Mouse (Mus musculus): ENCODE measurements around the gene C1ql4. TPM values are rescaled to one million over a fixed set of nuclear protein-coding genes. Genes with fewer than 3 reads are reported as not detected.

C1ql4 gene
- total RNA-seq (2017): not detected in 2 replicates

DNA sequence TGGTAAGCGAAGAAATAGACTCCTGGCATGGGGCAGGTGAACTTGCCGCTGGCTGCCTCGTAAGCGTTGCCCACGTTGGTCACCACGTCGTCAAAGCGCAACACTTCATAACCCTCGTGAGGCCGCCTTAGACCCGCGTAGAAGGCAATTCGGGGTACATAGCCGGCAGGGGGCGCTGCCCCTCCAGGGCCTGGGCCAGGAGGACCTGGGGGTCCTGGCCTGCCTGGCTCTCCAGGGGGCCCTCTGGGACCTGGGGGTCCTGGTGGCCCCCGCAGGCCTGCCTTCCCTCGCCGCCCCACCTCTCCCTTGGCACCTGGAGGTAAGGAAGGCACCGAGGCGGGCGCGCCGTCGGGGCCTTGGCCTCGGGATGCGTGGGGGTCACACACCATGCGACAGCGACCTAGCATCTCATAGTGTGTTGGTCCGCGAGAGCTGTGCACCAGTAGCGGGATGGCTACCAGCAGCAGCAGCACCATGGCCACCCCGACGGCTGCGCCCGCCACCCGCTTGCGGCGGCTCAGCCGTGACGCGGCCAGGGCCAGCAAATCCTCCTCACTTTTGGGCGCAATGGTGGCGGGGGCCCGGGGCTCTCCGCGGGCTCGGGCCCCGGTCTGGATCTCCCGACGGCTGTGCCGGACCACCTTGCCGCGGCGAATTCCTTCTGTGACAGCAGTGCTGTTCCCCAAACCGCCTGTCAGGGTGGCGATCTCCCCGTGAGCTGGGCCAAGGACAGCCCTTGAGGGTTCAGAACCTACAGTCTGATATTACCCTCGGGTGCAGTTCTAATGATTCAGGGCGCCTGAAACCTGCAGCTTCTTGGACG, at the start of gene C1ql4:
C1ql4 (minus strand) TSS at position 565 of the 823 bp plus-strand sequence.
- ATAC-seq (ENCODE audit: extremely low read depth, insufficient number of reproducible peaks, low FRiP score, poor library complexity, severe bottlenecking): no peak

DNA sequence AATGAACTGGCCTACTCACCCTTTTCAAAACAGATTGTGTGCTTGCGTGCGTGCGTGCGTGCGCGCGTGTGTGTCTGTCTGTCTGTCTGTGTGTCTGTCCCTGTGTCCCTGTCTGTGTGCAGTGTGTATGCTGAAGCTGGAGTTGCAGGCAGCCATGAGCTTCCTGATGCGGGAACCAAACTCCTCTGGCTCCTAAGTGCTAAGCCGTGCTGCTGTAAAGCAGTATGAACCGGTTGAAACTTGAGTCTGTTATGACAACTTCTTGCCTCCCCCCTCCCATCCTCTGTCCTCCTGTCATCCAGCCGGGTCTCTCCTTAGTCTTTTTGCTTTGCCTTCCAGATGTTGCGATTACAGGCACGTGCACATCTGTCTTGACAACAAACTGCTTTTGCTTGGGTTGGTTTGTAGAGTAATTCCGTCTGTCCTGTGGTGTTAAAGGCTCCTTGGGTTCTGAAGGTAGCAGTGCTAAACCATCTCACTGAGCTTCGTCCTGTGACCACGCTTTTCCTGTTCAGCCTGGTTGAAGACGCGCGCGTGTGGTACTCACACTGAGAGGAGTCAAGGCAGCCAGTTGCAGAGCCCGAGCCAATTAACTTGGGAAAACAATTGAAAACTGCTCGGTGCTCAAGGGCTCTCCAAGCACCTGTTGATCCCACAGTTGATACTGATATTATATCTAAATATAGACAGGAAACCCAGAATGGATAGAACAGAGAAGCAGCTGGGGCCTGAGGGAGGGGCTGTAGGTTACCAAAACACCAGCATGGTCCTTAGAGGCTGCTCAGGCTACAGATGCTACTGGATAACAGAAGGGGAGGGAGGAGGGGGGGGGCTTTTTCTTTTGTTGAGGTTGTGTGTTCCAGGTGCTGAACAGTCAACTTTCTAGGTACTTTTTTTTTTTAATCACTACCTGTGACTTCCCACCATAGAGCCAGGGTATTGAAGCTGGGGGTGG, 42.6 kb upstream of the C1ql4 start:
- ATAC-seq (ENCODE audit: extremely low read depth, insufficient number of reproducible peaks, low FRiP score, poor library complexity, severe bottlenecking): no peak

DNA sequence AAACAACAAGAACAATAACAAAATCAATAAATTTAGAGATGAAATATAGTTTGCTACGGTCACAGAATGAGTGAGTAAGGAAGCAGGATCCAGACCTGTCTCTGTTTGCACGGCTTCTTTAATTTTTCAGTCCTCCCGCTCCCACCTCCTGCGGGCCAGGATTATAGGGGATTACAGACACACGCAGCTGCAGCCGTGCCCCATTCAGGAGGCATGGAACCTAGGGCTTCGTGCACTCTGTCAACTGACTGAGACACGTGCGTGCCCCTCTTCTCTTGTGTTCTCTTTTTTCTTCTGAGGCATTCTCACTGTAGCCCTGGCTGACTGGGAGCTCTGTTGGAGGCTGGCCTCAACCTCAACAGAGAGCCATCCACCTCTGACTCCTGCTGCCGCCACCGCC, 41.8 kb upstream of the C1ql4 start:
- no peak for ATAC-seq (ENCODE audit: extremely low read depth, insufficient number of reproducible peaks, low FRiP score, poor library complexity, severe bottlenecking)

DNA sequence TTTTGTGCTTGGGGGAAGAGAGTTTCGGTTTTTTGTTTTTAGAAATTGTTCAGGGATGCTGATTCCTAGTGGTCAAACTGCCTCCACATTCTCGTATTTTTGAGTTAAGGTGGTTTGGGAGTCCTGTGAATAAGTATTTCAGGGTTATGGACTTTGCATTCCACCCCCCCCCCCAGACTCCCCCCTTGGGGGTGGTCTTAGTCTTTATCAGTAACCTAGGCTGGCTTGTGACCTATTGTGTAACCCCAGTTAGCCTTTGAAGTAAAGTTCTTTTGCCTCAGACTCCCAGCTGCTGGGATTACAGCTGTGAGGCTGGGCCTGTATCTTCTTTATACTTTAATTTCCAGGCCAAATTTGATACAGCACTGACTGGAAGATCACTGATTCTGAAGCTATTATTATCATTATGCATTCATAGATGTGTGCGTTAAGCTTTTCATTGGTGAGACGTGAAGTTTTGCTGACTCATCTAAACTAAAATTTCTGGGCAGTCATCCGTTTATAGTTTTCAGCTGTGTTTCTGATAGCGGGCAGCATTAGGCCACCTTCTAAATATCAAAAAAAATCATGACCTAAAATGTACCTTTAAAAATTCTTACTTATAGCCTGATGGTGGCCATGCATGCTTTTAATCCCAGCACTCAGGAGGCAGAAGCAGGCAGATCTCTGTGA, 40.4 kb upstream of the C1ql4 start:
- no peak for ATAC-seq (ENCODE audit: extremely low read depth, insufficient number of reproducible peaks, low FRiP score, poor library complexity, severe bottlenecking)

DNA sequence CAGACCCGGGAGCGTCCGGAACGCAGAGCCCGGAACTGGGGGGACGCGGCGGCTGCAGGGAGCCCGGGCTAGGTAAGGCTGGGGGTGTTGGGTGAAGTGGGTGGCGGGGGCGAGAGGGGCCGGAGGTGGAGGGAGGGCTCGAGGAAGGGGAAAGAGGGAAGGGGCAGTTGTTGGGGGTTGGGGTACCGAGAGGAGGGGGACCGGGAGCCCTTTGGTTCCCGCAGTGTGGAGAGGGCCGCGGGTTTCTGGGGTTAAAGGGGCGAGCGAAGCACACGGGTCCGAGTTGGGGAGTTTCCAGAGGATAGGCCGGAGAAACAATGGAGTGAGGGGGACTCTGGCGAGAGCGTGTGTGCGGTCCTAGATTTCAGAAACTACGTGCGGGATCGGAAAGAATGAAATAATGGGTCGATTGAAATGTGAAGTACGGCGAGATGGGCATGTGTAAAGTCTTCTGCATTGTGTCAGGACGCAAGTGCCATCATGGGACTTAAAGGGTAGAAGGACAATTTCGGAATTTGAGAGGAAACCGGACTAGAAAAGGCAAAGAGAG, 39.3 kb upstream of the C1ql4 start:
- ATAC-seq (ENCODE audit: extremely low read depth, insufficient number of reproducible peaks, low FRiP score, poor library complexity, severe bottlenecking): no peak

DNA sequence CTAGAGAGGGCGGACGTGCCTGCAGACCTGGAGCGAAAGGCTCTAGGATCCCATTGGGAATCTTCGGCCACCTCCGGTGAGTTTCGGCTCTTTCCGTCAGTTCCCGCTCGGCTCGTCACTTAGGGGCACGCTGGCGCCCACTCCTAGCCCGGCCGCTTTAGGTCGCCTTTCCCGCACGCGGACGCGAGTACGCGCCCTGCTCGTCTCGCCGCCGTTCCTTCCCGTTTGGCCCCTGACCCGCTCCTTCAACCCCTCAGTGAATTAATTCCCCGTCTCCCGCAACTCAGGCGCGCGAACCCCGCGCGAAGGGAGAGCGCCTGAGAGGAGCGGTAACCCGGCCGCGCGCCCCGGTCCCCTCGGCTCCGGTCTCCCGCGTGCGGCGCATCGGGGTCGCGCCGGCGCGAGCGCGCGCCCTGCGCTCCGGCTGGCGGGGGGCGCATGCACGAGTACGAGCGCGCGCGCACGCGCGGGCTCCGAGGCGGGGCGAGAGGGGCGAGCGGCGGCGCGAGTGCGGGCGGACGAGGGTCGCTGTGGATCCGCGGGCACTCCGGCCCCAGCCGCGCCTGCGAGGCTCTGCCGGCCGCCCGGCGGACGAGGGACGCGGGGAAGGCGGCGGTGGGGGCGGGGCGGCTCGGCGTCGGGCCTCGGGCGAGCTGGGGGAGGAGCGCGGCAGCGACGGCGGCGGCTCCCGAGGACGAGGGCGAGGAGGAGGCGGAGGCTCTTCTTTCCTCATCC, 38.6 kb upstream of the C1ql4 start:
- no peak for ATAC-seq (ENCODE audit: extremely low read depth, insufficient number of reproducible peaks, low FRiP score, poor library complexity, severe bottlenecking)

DNA sequence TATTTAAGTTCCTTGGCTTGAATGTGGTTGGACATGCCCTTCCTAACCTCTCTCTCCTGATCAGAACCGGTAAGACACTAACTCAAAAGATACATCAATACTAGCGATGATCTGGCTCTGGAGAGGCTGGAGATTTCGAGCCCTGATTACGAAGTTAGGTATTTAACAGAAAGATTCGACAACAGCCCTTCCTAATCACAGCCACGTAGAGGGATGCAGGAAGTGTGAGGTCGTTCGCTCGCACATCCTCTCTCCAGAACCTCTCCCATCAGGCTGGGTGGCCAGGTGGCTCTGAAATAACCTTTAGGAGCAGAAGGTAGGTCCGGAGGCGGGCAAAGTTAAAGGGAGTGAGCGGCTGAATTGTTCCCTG, 38.1 kb upstream of the C1ql4 start, which contains the start of gene Spats2:
Spats2 (plus strand) TSS at position 206 of the 370 bp plus-strand sequence.
- ATAC-seq (ENCODE audit: extremely low read depth, insufficient number of reproducible peaks, low FRiP score, poor library complexity, severe bottlenecking): no peak

DNA sequence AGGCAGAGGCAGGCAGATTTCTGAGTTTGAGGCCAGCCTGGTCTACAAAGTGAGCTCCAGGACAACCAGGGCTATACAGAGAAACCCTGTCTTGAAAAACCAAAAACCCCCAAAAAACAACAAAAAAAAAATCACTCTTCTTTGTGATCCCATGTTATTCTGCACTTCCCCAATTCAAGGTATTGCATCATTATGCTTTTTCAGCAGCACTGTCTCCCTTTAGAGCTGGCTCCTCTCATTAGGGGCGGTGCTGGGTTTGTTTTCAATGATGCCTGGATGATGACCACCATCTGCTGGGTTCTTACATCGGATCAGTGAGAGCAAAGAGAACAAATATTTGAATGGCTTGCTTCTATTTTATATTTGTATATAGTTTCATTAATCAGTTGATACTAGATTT, 35.0 kb upstream of the C1ql4 start:
- no peak for ATAC-seq (ENCODE audit: extremely low read depth, insufficient number of reproducible peaks, low FRiP score, poor library complexity, severe bottlenecking)

DNA sequence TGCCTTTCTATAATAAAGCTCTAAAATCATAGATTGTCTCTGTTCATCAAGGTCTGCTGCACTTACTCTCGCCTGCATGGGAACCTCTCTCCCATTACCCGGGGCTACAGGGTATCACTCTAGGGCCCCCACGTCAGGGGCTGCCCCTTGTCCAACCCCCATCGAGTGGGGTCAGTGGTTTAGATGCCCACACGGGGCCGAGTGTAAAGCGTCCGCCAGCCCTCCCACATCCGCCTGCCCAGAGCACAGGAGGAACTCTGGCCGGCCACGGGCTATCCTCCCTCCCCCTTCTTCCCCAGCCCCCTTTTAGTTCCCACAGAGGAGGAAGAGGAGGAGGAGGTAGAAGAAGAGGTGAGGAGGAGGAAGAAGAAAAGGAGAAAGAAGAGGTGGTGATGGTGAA, 33.2 kb upstream of the C1ql4 start:
- no peak for ATAC-seq (ENCODE audit: extremely low read depth, insufficient number of reproducible peaks, low FRiP score, poor library complexity, severe bottlenecking)

DNA sequence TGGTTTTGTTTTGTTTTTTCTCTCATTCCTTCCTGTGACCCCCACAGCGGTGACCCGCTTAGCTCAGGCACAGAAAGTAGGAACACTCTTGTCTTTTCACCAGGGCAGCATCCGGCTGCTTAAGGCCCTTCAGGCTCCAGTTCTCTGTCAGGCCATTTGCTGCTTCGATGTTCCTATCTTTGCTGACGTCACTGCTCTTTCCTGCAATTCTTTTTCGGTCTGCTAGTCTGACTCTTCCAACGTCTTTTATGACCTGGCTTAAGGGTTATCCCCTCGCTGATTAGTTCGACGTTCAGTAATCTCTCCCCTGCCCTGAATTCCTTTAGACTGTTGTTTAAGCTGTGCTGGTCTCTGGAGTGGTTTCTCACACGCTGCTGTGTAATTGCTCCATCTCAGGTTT, 28.9 kb upstream of the C1ql4 start:
- ATAC-seq (ENCODE audit: extremely low read depth, insufficient number of reproducible peaks, low FRiP score, poor library complexity, severe bottlenecking): no peak

DNA sequence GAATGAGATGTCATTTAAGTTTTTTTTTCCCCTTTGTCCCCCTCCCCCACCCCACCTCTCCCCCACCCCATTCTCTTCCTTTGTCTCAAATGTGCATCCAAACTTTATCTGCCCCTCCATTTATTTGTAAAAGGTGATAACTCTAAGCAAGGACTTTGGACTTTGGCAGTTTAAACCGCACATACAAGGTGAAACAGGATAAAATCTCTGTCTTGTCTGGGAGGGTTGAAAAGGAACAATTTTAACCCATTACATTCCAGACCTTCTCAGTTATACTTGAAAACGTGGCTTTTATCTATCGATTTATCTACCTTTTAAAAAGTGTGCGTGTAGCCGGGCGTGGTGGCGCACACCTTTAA, 27.4 kb upstream of the C1ql4 start:
- ATAC-seq (ENCODE audit: extremely low read depth, insufficient number of reproducible peaks, low FRiP score, poor library complexity, severe bottlenecking): no peak

DNA sequence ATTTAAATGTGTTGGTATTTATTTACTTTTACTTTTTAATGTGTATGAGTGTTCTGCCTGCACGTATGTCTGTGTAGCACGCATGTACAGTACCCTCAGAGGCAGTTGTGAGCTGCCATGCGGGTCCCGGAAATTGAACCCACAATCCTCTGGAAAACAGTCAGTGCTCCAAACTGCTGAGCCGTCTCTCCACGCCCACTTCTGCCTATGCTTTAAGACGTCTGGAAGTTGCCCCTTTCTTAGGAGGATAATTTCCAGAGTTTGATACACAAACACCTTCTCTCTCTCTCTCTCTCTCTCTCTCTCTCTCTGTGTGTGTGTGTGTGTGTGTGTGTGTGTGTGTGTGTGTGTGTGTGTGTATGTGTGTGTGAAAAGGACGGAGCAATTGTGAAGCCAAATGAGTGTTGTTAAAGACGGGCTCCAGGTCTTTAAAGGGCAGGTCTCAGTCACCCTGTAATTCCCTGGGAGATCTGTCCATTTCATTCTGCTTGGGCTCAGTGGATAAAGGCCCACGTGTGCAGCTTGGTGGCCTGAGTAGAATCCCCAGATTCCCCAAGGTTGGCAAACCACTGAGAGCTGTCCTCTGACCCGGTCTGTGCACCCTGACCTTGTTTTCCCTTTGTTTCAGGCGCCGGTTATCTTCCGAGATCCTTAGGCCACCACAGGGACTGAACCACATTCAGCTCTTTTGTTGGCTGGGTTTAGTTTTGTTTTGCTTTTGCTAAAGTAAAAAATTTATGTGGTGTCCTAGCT, 26.9 kb upstream of the C1ql4 start:
- ATAC-seq (ENCODE audit: extremely low read depth, insufficient number of reproducible peaks, low FRiP score, poor library complexity, severe bottlenecking): no peak

DNA sequence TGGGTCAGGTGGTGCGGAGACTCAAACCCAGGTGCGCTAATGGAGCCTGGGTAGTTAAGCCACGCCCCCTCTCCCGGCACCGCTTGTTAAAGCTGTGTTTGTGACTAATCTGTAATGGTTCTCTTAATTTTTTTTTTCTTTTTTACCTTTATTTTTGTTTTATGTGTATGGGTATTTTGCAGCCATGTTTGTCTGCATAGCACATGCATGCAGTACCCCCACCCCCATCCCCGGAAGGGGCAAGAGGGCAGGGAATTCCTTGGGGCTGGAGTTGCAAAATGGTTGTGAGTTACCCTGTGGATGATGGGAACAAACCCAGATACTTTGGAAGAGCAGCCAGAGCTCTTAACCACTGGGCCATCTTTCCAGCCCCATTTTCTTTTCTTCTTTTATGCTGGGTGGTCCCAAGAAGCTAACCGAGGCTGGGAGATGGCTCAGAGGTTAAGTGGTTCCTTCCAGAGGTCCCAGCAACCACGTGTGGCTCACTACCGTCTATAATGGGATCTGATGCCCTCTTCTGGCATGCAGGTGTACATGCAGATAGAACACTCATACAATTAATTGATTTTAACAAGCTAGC, 25.9 kb upstream of the C1ql4 start:
- no peak for ATAC-seq (ENCODE audit: extremely low read depth, insufficient number of reproducible peaks, low FRiP score, poor library complexity, severe bottlenecking)

DNA sequence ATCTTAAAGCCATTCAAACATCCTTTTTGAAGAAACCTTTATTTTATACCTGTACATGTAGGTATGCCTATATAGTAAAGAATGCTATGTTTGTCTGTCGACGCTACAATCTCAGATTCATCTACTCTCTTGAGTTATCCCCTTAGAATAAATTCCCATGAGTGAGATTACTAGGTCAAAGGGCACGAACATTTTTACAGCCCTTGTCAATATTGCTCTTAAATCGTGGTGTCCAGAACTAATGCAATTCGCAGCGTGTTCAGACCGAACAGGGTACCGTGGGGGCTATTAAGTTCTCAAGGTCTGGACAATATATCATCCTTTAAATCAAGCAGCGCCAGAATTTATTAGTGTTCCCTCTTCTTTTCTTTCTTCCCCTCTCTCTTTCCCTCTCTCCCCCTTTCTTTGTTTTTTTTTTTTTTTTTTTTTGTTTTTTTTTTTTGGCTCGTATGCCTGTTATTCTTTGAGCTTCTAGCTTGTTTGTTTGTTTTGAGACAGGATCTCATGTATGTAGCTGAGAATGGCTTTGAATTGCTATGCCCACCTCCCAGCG, 25.3 kb upstream of the C1ql4 start:
- no peak for ATAC-seq (ENCODE audit: extremely low read depth, insufficient number of reproducible peaks, low FRiP score, poor library complexity, severe bottlenecking)

DNA sequence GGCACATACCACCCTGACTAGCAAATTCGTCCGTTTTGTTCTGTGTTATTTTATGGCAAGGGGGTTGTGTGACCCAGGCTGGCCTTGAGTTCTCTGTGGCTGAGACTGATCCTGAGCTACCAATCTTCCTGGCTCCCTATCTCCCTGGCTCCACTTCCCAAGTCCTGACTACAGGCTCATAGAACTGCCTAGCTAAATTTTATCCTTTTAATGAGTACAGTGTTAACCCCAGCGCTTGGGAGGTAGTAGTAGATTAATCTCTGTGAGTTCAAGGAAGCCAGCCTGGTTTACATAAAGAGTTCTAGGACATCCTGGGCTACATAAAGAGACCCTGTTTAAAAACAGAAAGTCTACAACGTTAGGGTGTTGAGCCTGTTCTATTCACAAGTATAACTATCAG, 24.2 kb upstream of the C1ql4 start:
- no peak for ATAC-seq (ENCODE audit: extremely low read depth, insufficient number of reproducible peaks, low FRiP score, poor library complexity, severe bottlenecking)

DNA sequence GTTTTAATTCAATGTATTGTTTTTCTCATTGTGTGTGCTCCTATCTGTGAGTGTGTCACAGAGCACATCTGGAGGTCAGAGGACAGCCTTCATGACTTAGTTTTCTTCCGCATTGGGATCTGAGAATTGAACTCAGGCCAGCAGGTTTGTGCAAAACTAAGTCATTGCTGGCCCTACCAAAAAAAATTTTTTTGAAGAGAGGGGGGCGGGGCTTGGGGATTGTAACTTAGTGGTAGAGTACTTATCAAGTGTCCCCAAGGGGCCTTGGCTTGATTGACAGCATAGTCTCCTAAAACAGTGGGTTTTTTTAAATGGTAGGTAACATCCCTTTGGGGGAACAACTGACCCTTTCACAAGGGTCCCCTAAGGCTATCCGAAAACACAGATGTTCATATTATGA, 23.5 kb upstream of the C1ql4 start:
- no peak for ATAC-seq (ENCODE audit: extremely low read depth, insufficient number of reproducible peaks, low FRiP score, poor library complexity, severe bottlenecking)

DNA sequence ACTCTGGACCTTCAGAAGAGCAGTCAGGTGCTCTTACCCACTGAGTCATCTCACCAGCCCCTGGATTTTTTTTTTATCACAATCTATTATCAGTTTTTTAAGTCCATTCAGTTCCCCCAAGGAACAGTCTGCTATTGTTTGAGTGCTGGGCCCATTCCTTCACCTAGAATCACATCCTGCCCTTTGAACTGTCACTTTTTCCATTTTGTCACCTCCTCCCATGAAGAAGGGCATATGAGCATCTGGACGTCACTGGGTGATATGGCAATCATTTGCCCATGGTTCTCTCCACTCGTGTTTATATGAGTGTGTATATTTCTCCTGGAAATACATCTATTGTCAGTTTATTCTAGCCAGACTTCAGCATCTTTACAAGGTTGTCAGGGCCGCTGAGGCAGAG, 20.2 kb upstream of the C1ql4 start:
- ATAC-seq (ENCODE audit: extremely low read depth, insufficient number of reproducible peaks, low FRiP score, poor library complexity, severe bottlenecking): no peak
